Mouse (Mus musculus): ENCODE measurements around the gene Cdc42se1. TPM values are rescaled to one million over a fixed set of nuclear protein-coding genes. Genes with fewer than 3 reads are reported as not detected.

Cdc42se1 gene
- total RNA-seq, 2 experiments from 2014 or later = 64.4 to 68.0 TPM

- intact Hi-C loops (cut with DNase I) = no loop called here
- DNase-seq (ENCODE audit: low spot score in 2 of 2) = no peak
Measured at GRCm38 (mm10) chr3:95218466-95219137, 9.9 kb upstream of the Cdc42se1 start.

- DNase-seq (ENCODE audit: low spot score in 2 of 2) = no peak
- intact Hi-C loops (cut with DNase I) = no loop called here
Measured at GRCm38 (mm10) chr3:95223041-95223440, 5.5 kb upstream of the Cdc42se1 start.

GRCm38 (mm10) chr3:95224295-95224694, 4.2 kb upstream of the Cdc42se1 start:
- intact Hi-C loops (cut with DNase I) = no loop called here
- DNase-seq (ENCODE audit: low spot score in 2 of 2) = no peak

- DNase-seq (ENCODE audit: low spot score in 2 of 2) = no peak
- intact Hi-C loops (cut with DNase I) = no loop called here
Measured at GRCm38 (mm10) chr3:95227214-95227613, 1.3 kb upstream of the Cdc42se1 start.

GRCm38 (mm10) chr3:95228894-95229780, 605 bp downstream of the Cdc42se1 start:
- intact Hi-C loops (cut with DNase I) = loop anchor here (2.0 kb wide), 1 partner anchor 54 kb away; the partner anchor contains the start of gene Prune1
- peak; percentile 63 to 67 for DNase-seq (ENCODE audit: low spot score in 2 of 2)

GRCm38 (mm10) chr3:95229781-95230494, 1.4 kb downstream of the Cdc42se1 start:
- peak; percentile 44 to 54 for DNase-seq (ENCODE audit: low spot score in 2 of 2)
- intact Hi-C loops (cut with DNase I) = loop anchor here (1.0 to 2.0 kb wide), 2 partner anchors 13 to 53 kb away; partner anchors contain the start of genes Gabpb2 and Prune1

- no peak for DNase-seq (ENCODE audit: low spot score in 2 of 2)
- intact Hi-C loops (cut with DNase I) = loop anchor here (1.0 kb wide), 1 partner anchor 13 kb away; the partner anchor contains the start of gene Gabpb2
Measured at GRCm38 (mm10) chr3:95230495-95231297, 2.2 kb downstream of the Cdc42se1 start.

- intact Hi-C loops (cut with DNase I) = no loop called here
- no peak for DNase-seq (ENCODE audit: low spot score in 2 of 2)
Measured at GRCm38 (mm10) chr3:95231298-95232221, 3.0 kb downstream of the Cdc42se1 start, which contains the start of gene Mllt11. Mllt11 (minus strand) TSS chr3:95232171.

- no peak for DNase-seq (ENCODE audit: low spot score in 2 of 2)
- intact Hi-C loops (cut with DNase I) = no loop called here
Measured at GRCm38 (mm10) chr3:95232771-95233170, 4.2 kb downstream of the Cdc42se1 start.

- intact Hi-C loops (cut with DNase I) = no loop called here
- no peak for DNase-seq (ENCODE audit: low spot score in 2 of 2)
Measured at GRCm38 (mm10) chr3:95233303-95233980, 4.9 kb downstream of the Cdc42se1 start.

- intact Hi-C loops (cut with DNase I) = no loop called here
- no peak for DNase-seq (ENCODE audit: low spot score in 2 of 2)
Measured at GRCm38 (mm10) chr3:95235386-95236301, 7.1 kb downstream of the Cdc42se1 start.

- no peak for DNase-seq (ENCODE audit: low spot score in 2 of 2)
- intact Hi-C loops (cut with DNase I) = no loop called here
Measured at GRCm38 (mm10) chr3:95237541-95238099, 9.1 kb downstream of the Cdc42se1 start.

GRCm38 (mm10) chr3:95239022-95239421, 10.5 kb downstream of the Cdc42se1 start:
- no peak for DNase-seq (ENCODE audit: low spot score in 2 of 2)
- intact Hi-C loops (cut with DNase I) = no loop called here

GRCm38 (mm10) chr3:95239971-95240370, 11.4 kb downstream of the Cdc42se1 start:
- intact Hi-C loops (cut with DNase I) = no loop called here
- no peak for DNase-seq (ENCODE audit: low spot score in 2 of 2)

GRCm38 (mm10) chr3:95240900-95241299, 12.4 kb downstream of the Cdc42se1 start:
- DNase-seq (ENCODE audit: low spot score in 2 of 2) = no peak
- intact Hi-C loops (cut with DNase I) = no loop called here

- DNase-seq (ENCODE audit: low spot score in 2 of 2) = no peak
- intact Hi-C loops (cut with DNase I) = no loop called here
Measured at GRCm38 (mm10) chr3:95241498-95241897, 13.0 kb downstream of the Cdc42se1 start, which contains the start of gene Gm128. Gm128 (minus strand) TSS chr3:95241598.
